Mouse (Mus musculus): ENCODE measurements around the gene Trpc5.

The Trpc5 gene

GRCm38 (mm10) chrX:144335332-144336015 is 352.5 kb downstream of the Trpc5 start:
- no peak for DNase-seq (ENCODE audit: low spot score)

All from retina, embryonic 14.5 days (tissue).